Mouse (Mus musculus) erythroblast, embryonic 14.5 days (primary cell): Measurements from ENCODE around the gene Csrnp3.

Experiments
- GATA1 ChIP-seq: IDR thresholded peaks from 2 replicates; pipeline ENCODE4 v1.6.1; 2012; ENCODE audit warnings: low read length, inconsistent platforms, mixed read lengths
- TAL1 ChIP-seq: IDR thresholded peaks from 3 replicates; pipeline ENCODE4 v1.6.1; 2012; ENCODE audit warnings: low read length, inconsistent platforms, mixed read lengths

- no peak for TF ChIP-seq TAL1
- no peak for TF ChIP-seq GATA1
Observed at GRCm38 (mm10) chr2:65985706-65986105, 140.1 kb downstream of the Csrnp3 start.
